Mouse (Mus musculus) bone marrow macrophage, adult 2 months (primary cell): ENCODE measurements around the gene Krtap28-13. TPM values are rescaled to one million over a fixed set of nuclear protein-coding genes. Genes with fewer than 3 reads are reported as not detected.

Experiments
- H3K27ac ChIP-seq: 2 replicates; pipeline ENCODE4 v1.5.1; 2012; ENCODE audit warnings: low read depth, low read length; ENCODE audit not compliant: insufficient read depth
- H3K4me1 ChIP-seq: 2 replicates; pipeline ENCODE4 v1.6.1; 2012; ENCODE audit warnings: low read length; ENCODE audit not compliant: control insufficient read depth, insufficient read depth
- H3K4me3 ChIP-seq: 2 replicates; pipeline ENCODE4 v1.5.1; 2012; ENCODE audit warnings: mild to moderate bottlenecking, low read length, moderate library complexity; ENCODE audit not compliant: insufficient read depth
- CTCF ChIP-seq: IDR thresholded peaks from 2 replicates; pipeline ENCODE4 v1.5.1; 2012; ENCODE audit warnings: low read depth, mild to moderate bottlenecking, low read length, moderate library complexity
- POLR2A ChIP-seq: IDR thresholded peaks from 2 replicates; pipeline ENCODE4 v1.6.1; 2012; ENCODE audit warnings: mild to moderate bottlenecking, low read depth, low read length, borderline replicate concordance
- polyA plus RNA-seq: library from polyadenylated mRNA; stranded (reverse); fragments of >200 nt; gene quantifications from 2 replicates; pipeline ENCODE4 v1.2.4, GENCODE M21; 2012; ENCODE audit not compliant: missing spikeins, insufficient read depth, insufficient read length

Gene Krtap28-13
- polyA plus RNA-seq, 1 experiment = not detected

DNA sequence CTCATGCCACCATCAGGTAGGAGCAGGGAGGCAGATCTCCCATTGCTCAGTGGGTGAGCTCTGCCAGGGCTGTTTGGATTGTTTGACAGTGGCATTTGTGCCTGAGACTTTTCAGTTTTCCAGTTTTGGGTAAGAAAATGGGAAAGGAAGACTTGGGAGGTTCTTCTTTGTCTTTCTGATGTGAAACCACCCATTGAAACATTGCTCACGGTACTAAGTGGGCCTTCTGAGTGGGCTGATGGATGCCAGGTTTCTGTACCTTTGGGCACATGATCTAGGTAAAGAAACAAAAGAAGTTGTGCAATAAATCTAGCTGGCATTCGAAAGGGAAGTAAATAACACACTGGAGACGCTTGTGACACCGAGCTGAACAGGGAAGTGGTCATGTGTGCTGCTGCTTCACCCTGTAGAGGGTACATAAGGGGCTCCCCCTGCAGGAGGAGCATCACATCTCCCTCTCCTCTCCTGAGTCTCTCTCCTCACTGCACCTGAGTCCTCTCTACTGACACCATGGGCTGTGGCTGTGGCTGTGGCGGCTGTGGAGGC is 15.8 kb upstream of the Krtap28-13 start, which contains the start of gene Gm47969:
Gene Gm47969, plus strand, starts transcription at position 51 of the 546 bp plus-strand sequence.
- Histone ChIP-seq H3K4me3 (no peak within 1 kb of the TSS), H3K4me1 (peaks cover 3% of the 10 kb centered on the region; the same call in 1 of the 2 replicates), H3K27ac (no peak within 1 kb of the TSS)
- no peak for TF ChIP-seq CTCF
- TF ChIP-seq POLR2A = no peak

DNA sequence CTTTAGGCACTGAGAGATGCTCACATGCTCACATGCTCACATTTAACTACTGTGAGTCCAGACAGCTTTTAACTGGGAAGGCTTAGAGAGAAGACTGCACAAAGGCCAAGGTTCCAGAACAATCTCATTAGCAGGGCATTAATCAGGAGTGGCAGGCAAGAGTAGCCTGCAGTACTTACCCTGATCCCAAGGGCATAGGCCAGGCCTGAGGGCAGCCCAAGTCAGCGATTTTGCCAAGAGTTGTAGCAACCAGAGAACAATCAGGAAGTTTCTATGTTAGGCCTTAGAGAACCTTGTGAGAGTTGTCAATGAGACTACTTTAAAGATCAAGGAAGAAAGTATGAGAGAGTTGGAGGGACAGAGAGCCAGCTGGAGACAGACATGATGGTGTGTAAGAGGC is 2.2 kb upstream of the Krtap28-13 start:
- no peaks in the 10 kb centered on the region for H3K4me1 ChIP-seq
- H3K27ac ChIP-seq = no peak overlapping the region
- no peak for TF ChIP-seq CTCF
- TF ChIP-seq POLR2A = no peak
- no peak overlapping the region for H3K4me3 ChIP-seq

DNA sequence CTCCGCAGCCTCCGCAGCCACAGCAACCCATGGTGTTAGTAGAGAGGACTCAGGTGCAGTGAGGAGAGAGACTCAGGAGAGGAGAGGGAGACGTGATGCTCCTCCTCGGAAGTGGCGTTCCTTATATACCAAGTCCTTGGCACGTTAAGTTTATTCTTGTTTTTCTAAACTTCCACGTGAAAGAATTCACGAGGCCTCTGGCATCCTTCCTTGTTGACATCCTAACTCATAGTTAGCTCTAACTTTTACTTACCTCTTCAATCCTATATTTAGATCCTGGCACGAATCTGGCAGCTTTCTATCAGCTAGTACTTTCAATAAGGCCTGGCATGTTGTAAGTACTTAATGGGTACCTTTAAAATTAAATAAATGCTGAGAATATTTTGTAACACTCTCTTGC is 1.5 kb upstream of the Krtap28-13 start, which contains the start of gene A030005K14Rik:
Gene A030005K14Rik, minus strand, starts transcription at position 101 of the 400 bp plus-strand sequence.
- Histone ChIP-seq H3K4me3 (no peak within 1 kb of the TSS), H3K4me1 (no peaks in the 10 kb centered on the region), H3K27ac (no peak within 1 kb of the TSS)
- TF ChIP-seq POLR2A (no peak), CTCF (no peak)

DNA sequence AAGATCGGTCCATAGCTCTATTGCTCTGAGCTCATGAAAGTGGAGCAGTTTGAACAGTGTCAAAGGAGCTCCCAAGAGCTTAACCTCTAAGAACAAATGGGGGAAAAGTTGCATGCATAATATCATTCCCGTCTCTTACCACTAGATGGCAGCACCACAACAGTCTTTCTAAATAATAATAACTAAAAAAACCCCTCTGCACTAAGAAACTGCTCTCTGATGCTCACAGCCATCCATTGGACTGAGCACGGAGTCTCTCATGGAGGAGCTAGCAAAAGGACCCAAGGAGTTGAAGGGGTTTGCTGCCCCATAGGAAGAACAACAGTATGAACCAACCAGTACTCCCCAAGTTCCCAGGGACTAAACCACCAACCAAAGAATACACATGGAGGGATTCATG is 4.1 kb downstream of the Krtap28-13 start:
- TF ChIP-seq POLR2A (no peak), CTCF (peak; percentile 67)
- Histone ChIP-seq H3K4me3 (no peak overlapping the region), H3K4me1 (no peaks in the 10 kb centered on the region), H3K27ac (no peak overlapping the region)

DNA sequence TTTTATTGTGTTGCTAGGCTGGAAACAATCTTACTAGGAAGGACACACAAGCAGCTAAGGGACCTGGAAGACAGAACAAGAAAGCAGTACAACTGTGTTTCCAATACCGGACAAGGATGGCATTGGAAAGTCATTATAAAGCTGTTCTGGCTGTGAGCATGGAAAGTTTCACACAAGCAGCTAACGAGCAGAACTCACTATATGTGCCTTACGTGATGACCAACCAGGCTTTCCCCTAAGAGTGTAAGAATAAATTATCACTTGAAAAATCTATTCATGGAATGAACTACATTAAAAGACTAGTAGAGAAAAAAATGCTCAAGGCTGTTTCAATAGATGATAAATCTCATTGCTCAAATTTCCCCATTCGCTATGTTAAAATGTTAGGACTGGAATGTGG is 5.8 kb downstream of the Krtap28-13 start:
- Histone ChIP-seq H3K4me3 (no peak overlapping the region), H3K4me1 (no peaks in the 10 kb centered on the region), H3K27ac (no peak overlapping the region)
- TF ChIP-seq POLR2A (no peak), CTCF (no peak)

DNA sequence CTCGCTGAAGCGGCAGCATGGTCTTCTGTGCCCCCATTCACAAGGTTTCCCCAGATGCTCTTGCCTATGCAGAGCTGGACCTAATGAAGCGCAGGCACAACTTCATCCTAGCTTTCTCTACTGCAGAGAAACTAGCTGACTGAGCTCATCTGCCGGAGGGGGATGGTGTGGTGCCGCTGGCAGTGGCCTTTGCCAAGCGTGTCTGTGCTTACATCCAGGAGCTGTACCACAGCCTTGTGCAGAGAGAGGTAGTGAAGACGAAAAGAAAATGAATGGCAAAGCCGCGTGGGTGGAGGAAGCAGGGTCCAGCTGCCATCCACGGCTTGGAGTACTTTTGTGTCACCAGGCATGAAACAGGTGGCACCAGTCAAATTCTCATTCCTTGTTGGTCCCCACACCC is 6.5 kb downstream of the Krtap28-13 start:
- Histone ChIP-seq H3K27ac (no peak overlapping the region), H3K4me3 (no peak overlapping the region), H3K4me1 (no peaks in the 10 kb centered on the region)
- no peak for TF ChIP-seq CTCF
- no peak for TF ChIP-seq POLR2A

DNA sequence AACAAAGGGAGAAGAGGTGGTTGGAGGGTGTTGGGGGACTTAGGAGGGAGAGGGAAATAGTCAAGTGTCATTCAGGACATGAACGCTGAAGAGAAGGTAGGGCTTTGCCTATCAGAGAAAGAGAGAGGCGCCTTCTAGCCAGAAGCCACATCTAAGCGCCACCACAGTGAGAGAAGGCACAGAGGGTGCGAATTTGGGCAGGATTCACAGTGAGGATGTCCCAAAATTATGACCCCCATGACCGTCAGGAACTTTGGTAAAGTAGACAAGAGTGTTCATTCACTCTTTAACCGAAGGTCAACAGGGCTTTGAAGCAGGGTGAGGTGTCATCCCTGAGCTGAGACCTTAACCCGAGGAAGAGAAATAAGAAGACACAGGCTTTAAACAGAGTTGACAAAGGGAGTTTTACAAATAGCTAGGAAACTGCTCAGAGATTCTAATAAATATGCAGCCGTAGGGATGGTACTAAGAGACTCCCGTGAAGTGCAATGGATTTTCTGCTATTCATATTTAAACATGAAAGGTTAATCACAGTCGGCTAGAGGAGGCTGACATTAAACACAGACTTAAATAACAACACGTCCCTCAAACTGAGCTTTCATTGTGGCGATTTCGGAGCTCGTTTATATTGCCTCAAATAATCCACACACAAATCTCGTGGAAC is 14.9 kb downstream of the Krtap28-13 start:
- H3K27ac ChIP-seq = no peak overlapping the region
- H3K4me1 ChIP-seq = no peaks in the 10 kb centered on the region
- TF ChIP-seq POLR2A = no peak
- no peak for TF ChIP-seq CTCF
- no peak overlapping the region; the same call in 1 of the 2 replicates for H3K4me3 ChIP-seq

DNA sequence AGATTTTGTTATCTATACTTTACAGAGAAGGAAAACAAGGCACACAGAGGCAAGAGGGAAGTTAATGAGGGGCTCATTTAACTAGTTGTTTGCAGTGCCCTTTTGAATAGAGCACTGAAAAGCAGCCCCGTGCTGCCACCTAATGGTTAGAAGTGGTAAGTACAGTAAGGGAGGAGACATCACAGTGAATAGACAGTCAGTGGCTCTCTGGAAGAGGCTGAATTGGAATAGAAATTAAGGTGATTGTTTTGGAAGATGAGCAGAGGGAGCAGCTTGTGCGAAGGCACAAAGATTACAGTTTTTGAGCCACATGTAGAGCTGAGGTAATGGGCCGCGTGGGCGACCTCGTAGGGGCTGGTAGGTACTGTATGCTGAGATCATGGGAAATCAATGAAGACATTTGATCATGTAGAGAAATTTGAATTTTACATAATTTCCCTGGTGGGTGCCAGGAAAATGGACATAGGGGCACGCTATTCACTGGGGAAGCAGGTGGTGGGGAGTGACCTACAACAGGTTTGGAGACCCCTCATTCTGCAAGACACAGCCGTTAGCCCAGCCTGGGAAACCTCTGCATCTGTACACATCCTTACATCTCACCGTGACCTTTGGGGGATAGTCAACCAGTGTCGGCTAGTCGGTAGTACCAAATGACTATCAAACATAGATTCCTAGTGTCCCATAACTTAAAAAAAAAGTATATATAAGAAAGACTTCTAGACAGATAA is 15.6 kb downstream of the Krtap28-13 start:
- 0 out of 2 replicates have a peak, but pooled peaks have one; percentile 21 for TF ChIP-seq CTCF
- TF ChIP-seq POLR2A = no peak
- Histone ChIP-seq H3K4me1 (no peaks in the 10 kb centered on the region), H3K4me3 (no peak overlapping the region; the same call in 1 of the 2 replicates), H3K27ac (no peak overlapping the region)

DNA sequence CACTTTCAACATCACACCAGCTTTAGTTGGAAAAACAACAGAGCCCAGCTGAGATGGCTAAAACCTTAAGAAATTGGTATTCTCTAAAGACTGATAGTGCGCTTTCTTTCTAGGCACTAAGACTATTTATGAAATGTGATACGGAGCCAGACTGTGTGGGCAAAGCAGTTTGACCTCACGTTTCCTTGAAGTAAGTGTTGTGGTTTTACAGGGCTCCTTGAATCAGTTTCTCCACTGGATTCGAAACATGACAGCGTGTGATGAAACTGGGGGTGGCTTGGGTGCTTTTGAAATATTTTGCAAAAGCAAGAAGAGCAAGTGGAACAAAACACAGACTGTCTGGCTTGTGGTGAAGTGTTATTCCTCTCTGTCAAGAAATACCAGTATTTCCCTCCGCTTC is 16.3 kb downstream of the Krtap28-13 start:
- Histone ChIP-seq H3K4me3 (no peak overlapping the region), H3K27ac (no peak overlapping the region), H3K4me1 (no peaks in the 10 kb centered on the region)
- TF ChIP-seq CTCF = no peak
- no peak for TF ChIP-seq POLR2A

DNA sequence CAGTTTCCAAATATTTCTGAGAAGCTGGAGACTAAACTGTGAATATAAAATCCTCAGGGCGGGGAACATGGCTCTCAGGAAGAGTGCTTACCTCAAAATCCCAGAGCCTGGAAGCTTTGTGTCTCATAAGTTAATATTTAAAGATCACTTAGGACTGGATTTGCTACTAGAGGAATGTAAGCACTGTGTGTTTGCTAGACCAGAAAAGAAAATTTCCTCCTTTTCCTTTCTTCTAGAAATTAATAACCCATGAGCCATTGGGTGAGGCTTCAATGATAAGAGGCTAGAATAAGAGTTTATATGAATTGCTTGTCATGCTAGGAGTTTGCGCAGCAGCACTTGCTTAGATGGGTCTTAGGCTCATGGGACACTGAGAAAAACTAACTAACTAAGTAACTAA is 24.1 kb downstream of the Krtap28-13 start:
- Histone ChIP-seq H3K27ac (no peak overlapping the region), H3K4me1 (no peaks in the 10 kb centered on the region), H3K4me3 (no peak overlapping the region)
- no peak for TF ChIP-seq CTCF
- no peak for TF ChIP-seq POLR2A
